22 mouse cellular contexts compared by ENCODE assay signal in genomic region chr6:24635814-24636213, GRCm38 (mm10). TPM values are rescaled to one million over a fixed set of nuclear protein-coding genes. Genes with fewer than 3 reads are reported as not detected.
DNase-seq lines count a peak whose midpoint lies in the region; ATAC-seq lines count a peak whose summit lies in the region.
"Had no signal": no experiment of that assay in that cellular context is flagged by ENCODE, and none has a peak within 500 bp of the region (broad histone marks: within the 10 kb centered on the region; RNA-seq: fewer than 3 reads in every experiment).

No protein-coding gene starts in this region.

- H3K4me3 ChIP-seq in megakaryocyte, embryonic 14.5 days (replicated peaks): peak overlapping the region; percentile 50
- H3K4me3 ChIP-seq: hindbrain, embryonic 15.5 days; limb, embryonic 10.5 days; lung, embryonic 15.5 days; midbrain, embryonic 13.5 days had no signal

- no peaks in the 10 kb centered on the region for H3K27me3 ChIP-seq in megakaryocyte, embryonic 14.5 days (replicated peaks)
- H3K27me3 ChIP-seq: hindbrain, embryonic 15.5 days; lung, embryonic 15.5 days; midbrain, embryonic 13.5 days had no signal

- intact Hi-C loops in heart, postnatal 10 days (cut with DNase I): no loop called here

- ATAC-seq in megakaryocyte, adult 5-6 weeks (ENCODE audit: poor library complexity, severe bottlenecking): no peak
- ATAC-seq: CD4-positive, CD25-positive, alpha-beta regulatory T cell, adult 4 months; midbrain, embryonic 13.5 days had no signal

- H3K9me3 ChIP-seq in megakaryocyte, embryonic 14.5 days: no peaks in the 10 kb centered on the region
- H3K9me3 ChIP-seq: hindbrain, embryonic 15.5 days; limb, embryonic 10.5 days; lung, embryonic 15.5 days; midbrain, embryonic 13.5 days had no signal

- peak; percentile 36 for DNase-seq in heart, adult 11 months
- DNase-seq in heart, postnatal 10 days: no peak
- DNase-seq in kidney, postnatal 36 days: peak; percentile 29 to 61
- no peak for DNase-seq in kidney, adult 11 months
- DNase-seq in lung, postnatal 36 days: peak; percentile 48
- DNase-seq in spleen, postnatal 14 days (ENCODE audit: low spot score in 2 of 2): no peak
- DNase-seq: cerebellum, adult 11 months; cerebellum, postnatal 25 days; heart, adult 18-20 months; right cerebral cortex, adult 18-20 months; thymus, postnatal 36 days had no signal

- H3K4me1 ChIP-seq in megakaryocyte, embryonic 14.5 days: peaks cover 67% of the 10 kb centered on the region
- H3K4me1 ChIP-seq: hindbrain, embryonic 15.5 days; limb, embryonic 10.5 days; midbrain, embryonic 13.5 days had no signal

- peaks cover 62% of the 10 kb centered on the region for H3K36me3 ChIP-seq in megakaryocyte, embryonic 14.5 days (replicated peaks; ENCODE audit: low read length)

RNA-seq across cellular contexts. Expression of gene Wasl, which starts 29.0 kb away (rescaled TPM):
- 10 to 100 TPM; 35.1 to 36.4 TPM for total RNA-seq in heart, postnatal 10 days (2021)
- polyA plus RNA-seq in megakaryocyte, embryonic 14.5 days (2012; ENCODE audit: insufficient read depth, low replicate concordance): 9.5 and 10.5 TPM in 2 replicates
- 17.1 and 19.1 TPM in 2 replicates for total RNA-seq in megakaryocyte, adult 5-6 weeks (2015)
- total RNA-seq in megakaryocyte, adult 5-6 weeks (2017): 6.6 and 11.3 TPM in 2 replicates

RNA-seq across cellular contexts. Expression of gene Lmod2, which starts 38.3 kb away (rescaled TPM):
- 100 to 1,000 TPM; 278 to 346 TPM for total RNA-seq in heart, postnatal 10 days (2021)
- not detected in 2 replicates for polyA plus RNA-seq in megakaryocyte, embryonic 14.5 days (2012; ENCODE audit: insufficient read depth, low replicate concordance)
- not detected in 2 replicates for total RNA-seq in megakaryocyte, adult 5-6 weeks (2015)
- total RNA-seq in megakaryocyte, adult 5-6 weeks (2017): not detected in 2 replicates
- total RNA-seq: layer of hippocampus, postnatal 25 days; MEL had no signal
- polyA plus RNA-seq: CD4-positive, CD25-positive, alpha-beta regulatory T cell, adult 4 months; hindbrain, embryonic 15.5 days; kidney, embryonic 14.5 days; midbrain, embryonic 13.5 days; spleen, adult 2 months had no signal

Comparison
In these comparisons a context has a peak if more than half of its experiments do, and no peak if none do; other contexts are left out.
1. DNase-seq: peak in heart, adult 11 months (single experiment), kidney, postnatal 36 days (2 of 2) and lung, postnatal 36 days (single experiment); none in heart, postnatal 10 days (0 of 2), kidney, adult 11 months (single experiment) and spleen, postnatal 14 days (0 of 2).
2. RNA of gene Lmod2, which starts 38.3 kb away (total RNA-seq): 278 to 346 TPM in heart, postnatal 10 days; not detected in megakaryocyte, adult 5-6 weeks; every median in the first group is over 100 times any median in the second.